Mouse (Mus musculus): ENCODE measurements around the gene Snw1. TPM values are rescaled to one million over a fixed set of nuclear protein-coding genes. Genes with fewer than 3 reads are reported as not detected.

Gene Snw1
- polyA plus RNA-seq (2012; rRNA removed; ENCODE audit: low replicate concordance) = 10.7 and 15.6 TPM in 2 replicates

GRCm38 (mm10) chr12:87471964-87472786 lies at the start of gene Snw1:
Gene Snw1 (minus strand): TSS chr12:87472274.

DNA sequence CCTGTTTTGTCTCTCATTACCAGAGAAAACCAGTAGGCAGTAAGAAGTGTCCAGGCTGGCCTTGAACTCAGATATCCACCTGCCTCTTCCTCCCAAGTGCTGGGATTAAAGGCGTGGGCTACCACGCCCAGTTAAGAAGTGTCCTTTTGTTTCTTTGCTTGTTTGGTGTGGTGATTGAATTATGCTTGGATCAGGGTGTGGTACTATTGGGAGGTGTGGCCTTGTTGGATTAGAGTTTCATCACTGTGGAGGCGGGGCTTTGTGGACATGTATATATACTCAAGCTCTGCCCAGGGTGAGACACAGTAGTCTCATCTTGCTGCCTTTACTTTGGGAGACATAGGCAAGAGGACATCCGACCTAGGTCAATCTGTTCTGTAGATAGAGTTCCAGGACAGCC lies 41.9 kb upstream of the Snw1 start, which contains the start of gene Gm8300:
TSS of gene Gm8300 (plus strand) at position 301 of the 400 bp plus-strand sequence.

GRCm38 (mm10) chr12:87494421-87494820 lies 22.3 kb upstream of the Snw1 start, which contains the start of gene Gm5788:
Gene Gm5788 (plus strand): TSS chr12:87494721.

GRCm38 (mm10) chr12:87443700-87444122 lies 28.4 kb downstream of the Snw1 start, which contains the start of the genes Slirp and Alkbh1:
Gene Slirp (plus strand): TSS chr12:87443896.
Gene Alkbh1 (minus strand): TSS chr12:87444017.

Other genes with a start within 250 kb of the Snw1 start
- 0.83 and 0.87 TPM in 2 replicates for gene Noxred1, start 233.5 kb downstream of the Snw1 start, polyA plus RNA-seq (2012; rRNA removed; ENCODE audit: low replicate concordance)
- 35.5 and 40.0 TPM in 2 replicates for gene Vipas39, start 206.0 kb downstream of the Snw1 start, polyA plus RNA-seq (2012; rRNA removed; ENCODE audit: low replicate concordance)
- 57.3 and 77.4 TPM in 2 replicates for gene Ahsa1, start 205.8 kb downstream of the Snw1 start, polyA plus RNA-seq (2012; rRNA removed; ENCODE audit: low replicate concordance)
- gene Ism2, start 172.6 kb downstream of the Snw1 start, polyA plus RNA-seq (2012; rRNA removed; ENCODE audit: low replicate concordance) = 0.30 and 7.4 TPM in 2 replicates
- 13.5 and 16.8 TPM in 2 replicates for gene Sptlc2, start 83.9 kb downstream of the Snw1 start, polyA plus RNA-seq (2012; rRNA removed; ENCODE audit: low replicate concordance)
- gene Slirp, start 28.4 kb downstream of the Snw1 start, polyA plus RNA-seq (2012; rRNA removed; ENCODE audit: low replicate concordance) = 20.2 and 21.2 TPM in 2 replicates
- gene Alkbh1, start 28.3 kb downstream of the Snw1 start, polyA plus RNA-seq (2012; rRNA removed; ENCODE audit: low replicate concordance) = 10.2 and 22.3 TPM in 2 replicates
- gene Gm5788, start 22.4 kb upstream of the Snw1 start, polyA plus RNA-seq (2012; rRNA removed; ENCODE audit: low replicate concordance) = not detected in 2 replicates
- not detected in 2 replicates for gene Gm8300, start 42.0 kb upstream of the Snw1 start, polyA plus RNA-seq (2012; rRNA removed; ENCODE audit: low replicate concordance)
- 0.12 TPM in 1 of 2 replicates, not detected in the other for gene Oog1, start 130.4 kb upstream of the Snw1 start, polyA plus RNA-seq (2012; rRNA removed; ENCODE audit: low replicate concordance)
- gene Gm4027, start 146.6 kb upstream of the Snw1 start, polyA plus RNA-seq (2012; rRNA removed; ENCODE audit: low replicate concordance) = not detected in 2 replicates
- not detected in 2 replicates for gene Gm16381, start 172.3 kb upstream of the Snw1 start, polyA plus RNA-seq (2012; rRNA removed; ENCODE audit: low replicate concordance)

All from subcutaneous adipose tissue, adult 2 months (tissue).